Mouse (Mus musculus) left cerebral cortex, postnatal 14 days (tissue): ENCODE results near the gene Dgcr2. TPM values are rescaled to one million over a fixed set of nuclear protein-coding genes. Genes with fewer than 3 reads are reported as not detected.

Experiments used
- DNase-seq, 2 experiments: peaks; one replicate each; pipeline ENCODE4 v3.0.0; 2021 to 2022; ENCODE audit warnings: low spot score in 2 of 2, mixed read lengths in 1 of 2
- intact Hi-C: fragments of 180-260 bp; cut with DNase I; formaldehyde crosslinking; loops from one replicate; pipeline ENCODE4 v1.15.1; 2025
- total RNA-seq, 2 experiments: library from RNA; stranded (reverse); gene quantifications; 2 replicates each; pipeline ENCODE4 v1.2.3; 2021

The Dgcr2 gene
- total RNA-seq, 2 experiments from 2014 or later: 102 to 105 TPM

- intact Hi-C loops: no loop called here
- no peak for DNase-seq
These were observed 70.1 kb downstream of the Dgcr2 start for GRCm38 (mm10) chr16:17828229-17828628.

GRCm38 (mm10) chr16:17826500-17826899 lies 71.9 kb downstream of the Dgcr2 start:
- intact Hi-C loops: no loop called here
- DNase-seq: no peak

- DNase-seq: no peak
- intact Hi-C loops: no loop called here
These were observed 81.8 kb downstream of the Dgcr2 start for GRCm38 (mm10) chr16:17816528-17816927.

DNA sequence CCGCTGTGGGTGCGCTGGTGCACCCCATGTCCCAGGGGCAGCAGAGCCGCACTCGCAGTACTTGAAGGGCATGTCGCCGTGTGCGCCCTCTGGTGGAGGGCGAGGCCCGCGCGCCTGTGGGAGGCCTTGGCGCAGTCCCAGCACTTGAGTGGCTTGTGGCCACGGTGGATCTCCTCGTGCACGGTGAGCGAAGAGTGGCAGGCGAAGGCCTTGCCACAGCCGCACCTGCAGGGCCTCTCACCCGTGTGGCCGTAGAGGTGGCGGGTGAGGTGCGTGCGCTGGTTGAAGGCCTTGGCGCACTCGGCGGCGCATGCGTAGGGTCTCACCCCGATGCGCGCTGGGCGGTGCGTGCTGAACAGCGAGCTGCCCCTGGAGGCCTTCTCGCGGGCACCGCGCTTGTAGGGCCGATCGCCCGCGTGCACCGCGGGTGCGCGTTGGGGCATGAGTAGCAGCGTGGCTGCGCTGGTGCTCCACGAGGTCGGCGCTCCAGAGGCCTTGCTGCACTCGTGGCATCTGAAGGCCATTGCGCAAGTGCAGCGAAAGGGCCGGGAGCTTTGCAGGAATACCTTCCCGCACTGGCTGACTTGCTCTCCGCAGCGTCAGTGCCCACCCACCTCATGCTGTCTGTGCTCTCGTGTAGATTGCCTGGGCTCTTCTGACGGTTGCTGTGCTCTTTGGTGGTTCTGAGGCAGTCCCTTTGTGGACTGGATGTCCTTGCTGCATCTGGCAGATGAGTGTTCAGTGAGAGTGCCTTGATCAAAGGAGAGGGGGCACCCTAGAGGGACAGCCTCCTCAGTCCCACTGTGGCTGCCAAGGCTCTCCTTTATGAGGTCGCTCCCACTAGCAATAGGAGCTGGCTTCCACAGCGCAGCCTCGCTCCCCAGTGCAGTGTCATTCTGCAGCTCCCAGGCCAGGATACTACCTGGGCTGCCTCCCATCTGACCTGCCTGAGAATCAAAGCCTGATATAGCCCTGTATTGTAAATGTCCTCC lies 82.7 kb downstream of the Dgcr2 start:
- intact Hi-C loops: no loop called here
- peak in 1 of 2 experiments; percentile 61 for DNase-seq

- DNase-seq: no peak
- intact Hi-C loops: loop anchor here (5.0 kb wide), 3 partner anchors 51 to 256 kb away; no protein-coding TSS in a partner anchor
These were observed 85.2 kb downstream of the Dgcr2 start for GRCm38 (mm10) chr16:17813173-17813572.

DNA sequence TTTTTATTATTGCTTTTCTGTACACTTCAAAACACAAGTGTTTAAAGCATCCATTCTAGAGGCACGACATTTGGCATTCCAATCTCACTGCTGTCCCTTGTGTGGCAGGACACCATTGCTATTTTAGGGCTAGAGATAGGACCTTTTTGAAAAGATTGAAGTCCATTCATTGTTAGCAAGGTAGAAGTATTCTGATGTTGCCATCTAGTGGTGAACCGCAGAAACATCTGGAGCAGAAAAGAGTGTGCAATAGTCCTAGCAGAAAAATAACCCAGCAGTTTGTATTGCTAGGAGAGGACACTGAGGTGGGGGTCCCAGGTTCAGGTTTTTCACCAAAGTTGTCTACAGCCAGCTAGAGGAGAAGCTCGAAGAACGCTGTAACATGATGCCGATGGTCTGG lies 86.2 kb downstream of the Dgcr2 start:
- DNase-seq: peak in 1 of 2 experiments; percentile 59

GRCm38 (mm10) chr16:17809711-17810110 lies 88.7 kb downstream of the Dgcr2 start:
- no peak for DNase-seq
- intact Hi-C loops: loop anchor here (5.0 kb wide), 3 partner anchors 47 to 252 kb away; no protein-coding TSS in a partner anchor

More for the DNA sequence above, 86.2 kb downstream of the Dgcr2 start:
- intact Hi-C loops: loop anchor here (5.0 kb wide), 3 partner anchors 50 to 255 kb away; no protein-coding TSS in a partner anchor

GRCm38 (mm10) chr16:17809125-17809524 lies 89.2 kb downstream of the Dgcr2 start:
- intact Hi-C loops: no loop called here
- DNase-seq: no peak

DNA sequence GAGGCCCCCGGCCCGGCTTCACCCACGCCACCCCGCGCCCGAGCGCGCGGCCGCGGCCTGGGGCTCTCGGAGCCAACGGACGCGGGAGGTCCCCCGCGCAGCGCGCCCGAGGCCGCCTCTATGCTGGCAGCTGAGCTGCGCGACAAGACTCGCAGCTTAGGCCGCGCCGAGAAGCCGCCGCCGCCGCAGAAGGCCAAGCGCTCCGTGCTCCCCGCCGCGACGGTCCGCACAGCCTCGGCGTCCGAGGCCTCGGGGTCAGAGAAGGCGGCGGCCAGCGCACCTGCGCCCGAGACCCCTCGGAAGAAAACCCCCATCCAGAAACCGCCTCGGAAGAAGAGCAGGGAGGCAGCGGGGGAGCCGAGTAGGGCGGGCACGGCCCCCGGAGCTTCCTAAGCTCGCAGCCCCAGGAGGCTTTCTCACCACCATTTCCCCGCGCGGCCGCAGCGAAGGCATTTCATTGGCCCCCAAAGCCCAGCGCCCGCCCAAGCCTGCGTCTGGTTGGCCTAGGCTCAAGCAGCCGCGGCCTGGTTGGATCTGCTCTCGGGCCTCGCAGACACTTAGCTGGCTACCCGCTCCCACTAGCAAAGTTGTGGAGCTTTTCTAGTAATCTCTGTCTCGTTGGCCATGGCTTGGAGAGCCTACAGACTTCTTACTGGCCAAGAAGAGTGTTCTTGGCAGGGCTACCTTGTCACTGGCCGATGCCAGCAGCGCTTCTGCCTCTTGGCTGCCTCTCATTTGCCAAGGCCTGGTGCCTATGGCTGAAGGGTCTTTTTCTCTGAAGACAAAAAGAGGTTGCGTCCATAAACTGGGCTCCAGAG lies 91.0 kb downstream of the Dgcr2 start:
- intact Hi-C loops: no loop called here
- DNase-seq: peak; percentile 86 to 90

GRCm38 (mm10) chr16:17806581-17807191 lies 91.7 kb downstream of the Dgcr2 start:
- intact Hi-C loops: no loop called here

DNA sequence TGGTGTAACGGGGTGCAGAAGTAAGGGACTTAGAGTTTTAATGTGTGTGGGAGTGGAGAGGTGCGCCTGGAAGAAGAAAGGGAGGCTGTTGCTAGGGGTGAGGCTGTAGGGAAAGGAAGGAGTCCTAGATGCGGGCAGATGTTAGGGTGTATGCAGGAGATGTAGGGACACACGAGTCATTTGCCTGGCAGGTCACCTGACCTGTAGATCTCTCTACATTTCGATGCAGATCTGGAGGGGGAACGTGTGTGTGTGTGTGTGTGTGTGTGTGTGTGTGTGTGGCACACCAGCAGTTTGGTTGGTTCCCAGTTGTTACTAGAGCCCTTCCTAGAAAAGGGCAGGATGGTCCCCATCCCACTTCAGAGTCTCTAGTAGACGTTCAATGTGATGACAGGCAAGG lies 93.4 kb downstream of the Dgcr2 start:
- intact Hi-C loops: no loop called here
- no peak for DNase-seq

More at GRCm38 (mm10) chr16:17806581-17807191, 91.7 kb downstream of the Dgcr2 start:
- DNase-seq: no peak

- DNase-seq: no peak
- intact Hi-C loops: no loop called here
These were observed 93.9 kb downstream of the Dgcr2 start for GRCm38 (mm10) chr16:17804449-17804912.

DNA sequence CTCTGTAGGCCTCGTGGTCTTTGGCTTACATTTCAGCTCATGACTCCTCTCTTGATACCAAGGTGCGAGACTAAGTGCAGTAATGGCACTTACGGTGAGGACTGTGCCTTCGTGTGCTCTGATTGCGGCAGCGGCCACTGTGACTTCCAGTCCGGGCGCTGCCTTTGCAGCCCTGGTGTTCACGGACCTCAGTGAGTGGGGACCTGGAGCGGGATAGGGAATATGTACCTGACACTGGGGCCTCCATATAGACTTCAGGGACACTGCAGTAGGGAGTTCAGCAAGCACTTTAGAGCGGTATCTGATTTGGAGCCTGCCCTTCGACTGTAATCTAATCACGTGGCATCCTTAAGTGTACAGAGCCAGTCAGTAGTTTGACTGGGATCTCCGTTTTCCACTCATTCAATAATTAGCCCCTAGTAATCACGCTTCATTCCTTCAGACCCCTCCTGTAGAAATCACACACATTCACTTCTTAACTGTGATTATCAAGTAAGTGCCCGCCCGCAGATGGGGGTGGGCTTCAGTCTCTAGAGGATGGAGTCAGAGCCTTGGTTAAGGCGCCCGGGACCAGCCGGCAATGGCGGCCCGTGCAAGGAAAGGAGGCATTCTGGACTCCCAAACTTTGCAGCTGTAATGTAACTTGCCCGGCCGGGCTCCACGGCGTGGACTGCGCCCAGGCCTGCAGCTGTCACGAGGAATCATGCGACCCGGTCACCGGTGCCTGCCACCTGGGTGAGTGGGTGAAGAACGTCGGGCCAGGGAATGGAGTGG lies 94.5 kb downstream of the Dgcr2 start:
- DNase-seq: no peak
- intact Hi-C loops: no loop called here

GRCm38 (mm10) chr16:17802839-17803674 lies 95.3 kb downstream of the Dgcr2 start:
- intact Hi-C loops: no loop called here
- peak; percentile 64 to 75 for DNase-seq

DNA sequence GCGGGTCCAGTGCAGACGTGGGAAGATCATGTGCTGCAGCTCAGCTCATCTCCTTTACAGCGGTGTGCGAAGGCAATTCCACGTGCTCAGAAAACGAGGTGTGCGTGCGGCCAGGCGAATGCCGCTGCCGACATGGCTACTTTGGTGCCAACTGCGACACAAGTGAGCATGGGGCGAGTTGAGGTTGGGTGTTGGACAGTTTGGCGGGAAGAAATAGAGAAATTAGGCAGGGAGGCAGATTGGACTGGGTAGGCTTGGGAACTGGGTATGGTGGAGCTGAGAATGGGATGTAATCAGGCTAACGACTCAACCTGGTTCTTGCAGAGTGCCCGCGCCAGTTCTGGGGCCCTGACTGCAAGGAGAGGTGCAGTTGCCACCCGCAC lies 95.9 kb downstream of the Dgcr2 start:
- DNase-seq: no peak

DNA sequence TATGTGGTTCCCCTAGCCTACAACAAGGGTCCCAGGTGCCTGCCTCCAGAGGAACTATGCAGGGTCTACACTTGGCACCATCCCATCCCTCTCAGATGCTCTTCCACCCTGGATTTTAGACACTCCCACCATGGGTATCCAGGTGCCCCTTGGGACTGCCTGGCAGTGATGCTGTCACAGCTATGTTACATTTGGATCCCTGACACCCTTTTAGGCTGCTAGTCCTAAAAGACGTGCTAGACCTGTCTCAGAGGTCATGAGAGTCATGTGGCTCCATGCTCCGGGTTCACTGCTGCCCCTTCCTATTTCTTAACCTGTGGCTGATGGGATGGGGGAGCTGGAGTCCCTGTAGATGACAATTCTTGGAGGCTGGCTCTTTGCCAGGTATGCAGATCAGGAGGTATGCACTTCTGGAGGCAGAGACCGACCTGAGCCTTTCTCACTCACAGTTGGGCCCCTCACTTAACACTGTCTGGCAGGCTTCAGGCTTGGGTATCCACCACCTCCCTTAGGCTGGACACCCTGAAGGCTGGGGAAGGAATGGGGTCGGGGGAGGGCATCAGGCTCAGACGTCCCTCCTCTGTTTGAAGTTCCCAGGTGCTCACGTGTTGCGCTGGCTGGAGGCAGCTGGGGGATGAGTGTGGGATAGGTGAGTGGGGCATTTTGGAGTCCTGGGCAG lies 96.4 kb downstream of the Dgcr2 start:
- intact Hi-C loops: no loop called here
- no peak for DNase-seq

More for the DNA sequence above, 95.9 kb downstream of the Dgcr2 start:
- intact Hi-C loops: no loop called here

- no peak for DNase-seq
- intact Hi-C loops: no loop called here
These were observed 98.8 kb downstream of the Dgcr2 start for GRCm38 (mm10) chr16:17799584-17799983.
